Mouse (Mus musculus) small intestine, adult 10 weeks (tissue): ENCODE measurements around the gene Smyd3. TPM values are rescaled to one million over a fixed set of nuclear protein-coding genes. Genes with fewer than 3 reads are reported as not detected.

Source experiments
- polyA plus RNA-seq: library from polyadenylated mRNA; stranded (reverse); fragments of 350-450 nt; fragmentation: Illumina TruSeq; extraction: RNeasy Lipid Tissue Mini Kit (QIAGEN cat#74804); gene quantifications from one replicate; pipeline ENCODE4 v1.2.3, GENCODE M21; 2014; ENCODE audit warnings: low replicate concordance

The Smyd3 gene
- 1.6 TPM for polyA plus RNA-seq

DNA sequence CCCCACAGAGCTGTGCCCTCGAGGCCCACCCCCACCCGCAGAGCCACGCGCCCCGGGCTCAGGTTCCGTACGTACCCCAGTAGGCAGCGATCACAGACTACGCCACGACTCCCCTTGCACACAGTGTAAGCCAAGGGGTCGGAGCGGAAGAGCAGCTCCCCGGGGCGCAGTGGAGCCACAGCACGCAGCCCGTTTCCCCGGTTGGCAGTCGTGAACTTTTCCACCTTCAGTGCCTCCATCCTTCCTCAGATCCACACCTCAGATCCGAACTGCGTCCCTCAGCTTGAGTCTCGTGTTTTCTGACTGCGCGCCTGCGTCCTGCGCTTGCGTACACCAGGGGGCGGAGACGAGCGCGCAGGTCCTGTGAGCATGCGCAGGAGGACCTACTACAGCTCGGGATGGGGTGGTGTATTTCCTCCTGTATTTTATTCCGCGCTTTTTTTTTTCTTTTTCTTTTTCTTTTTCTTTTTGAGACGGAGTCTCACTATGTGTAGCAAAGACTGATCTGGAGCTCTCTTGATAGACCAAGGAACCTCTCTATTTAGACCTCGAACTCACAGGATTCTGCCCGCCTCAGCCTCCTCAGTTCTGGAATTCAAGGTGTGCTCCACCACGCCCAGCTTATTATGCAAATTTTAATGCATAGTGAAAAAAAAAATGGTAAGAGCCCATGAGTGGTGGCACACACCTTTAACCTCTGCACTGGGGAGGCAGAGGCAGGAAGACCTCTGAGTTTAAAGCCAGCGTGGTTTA is at the start of gene Smyd3:
TSS of gene Smyd3 (minus strand) at position 329 of the 753 bp plus-strand sequence.

GRCm38 (mm10) chr1:179545768-179546550 is 28.1 kb upstream of the Smyd3 start, which contains the start of the genes Tfb2m and Cnst:
Tfb2m (minus strand) TSS chr1:179546267.
Cnst (plus strand) TSS chr1:179546370.

Other genes starting within 250 kb of the Smyd3 start
- gene Tfb2m, start 28.2 kb upstream of the Smyd3 start, polyA plus RNA-seq, result 111 TPM
- gene Cnst, start 28.3 kb upstream of the Smyd3 start, polyA plus RNA-seq, result 24.9 TPM
- 145 TPM for gene Sccpdh, start 150.2 kb upstream of the Smyd3 start, polyA plus RNA-seq
- not detected for gene Kif28, start 227.2 kb upstream of the Smyd3 start, polyA plus RNA-seq